Mouse (Mus musculus): ENCODE results near the gene Satb1.

The Satb1 gene

DNA sequence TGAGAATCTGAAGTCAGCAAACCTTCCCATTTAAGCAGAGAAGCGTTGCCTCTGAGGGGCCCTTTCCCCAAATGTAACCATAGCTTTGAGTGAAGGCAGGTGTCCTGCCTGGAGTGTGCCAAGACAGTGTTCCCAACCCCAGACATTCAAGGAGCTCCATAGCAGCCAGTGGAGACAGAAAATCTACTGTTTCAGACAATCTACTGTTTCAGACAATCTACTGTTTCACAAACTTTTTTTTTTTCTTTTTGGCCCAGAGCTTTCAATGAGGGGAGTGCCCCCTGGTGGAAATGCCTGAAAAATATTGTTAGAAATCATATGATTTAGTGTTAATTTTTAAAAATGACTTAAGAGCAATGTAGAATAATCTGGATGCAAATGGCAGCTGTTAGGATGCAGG is 55.3 kb downstream of the Satb1 start:
- peak; percentile 29; the same call in 1 of the 2 replicates for ATAC-seq (ENCODE audit: low TSS enrichment)

- no peak for ATAC-seq (ENCODE audit: low TSS enrichment)
Observed at GRCm38 (mm10) chr17:51775070-51775881, 57.8 kb downstream of the Satb1 start.

- ATAC-seq (ENCODE audit: low TSS enrichment) = peak; percentile 76
Observed at GRCm38 (mm10) chr17:51763600-51763999, 69.5 kb downstream of the Satb1 start.

- no peak for ATAC-seq (ENCODE audit: low TSS enrichment)
Observed at GRCm38 (mm10) chr17:51762503-51762902, 70.6 kb downstream of the Satb1 start.

- peak; percentile 28; the same call in 1 of the 2 replicates for ATAC-seq (ENCODE audit: low TSS enrichment)
Observed at GRCm38 (mm10) chr17:51760997-51761655, 72.0 kb downstream of the Satb1 start.

DNA sequence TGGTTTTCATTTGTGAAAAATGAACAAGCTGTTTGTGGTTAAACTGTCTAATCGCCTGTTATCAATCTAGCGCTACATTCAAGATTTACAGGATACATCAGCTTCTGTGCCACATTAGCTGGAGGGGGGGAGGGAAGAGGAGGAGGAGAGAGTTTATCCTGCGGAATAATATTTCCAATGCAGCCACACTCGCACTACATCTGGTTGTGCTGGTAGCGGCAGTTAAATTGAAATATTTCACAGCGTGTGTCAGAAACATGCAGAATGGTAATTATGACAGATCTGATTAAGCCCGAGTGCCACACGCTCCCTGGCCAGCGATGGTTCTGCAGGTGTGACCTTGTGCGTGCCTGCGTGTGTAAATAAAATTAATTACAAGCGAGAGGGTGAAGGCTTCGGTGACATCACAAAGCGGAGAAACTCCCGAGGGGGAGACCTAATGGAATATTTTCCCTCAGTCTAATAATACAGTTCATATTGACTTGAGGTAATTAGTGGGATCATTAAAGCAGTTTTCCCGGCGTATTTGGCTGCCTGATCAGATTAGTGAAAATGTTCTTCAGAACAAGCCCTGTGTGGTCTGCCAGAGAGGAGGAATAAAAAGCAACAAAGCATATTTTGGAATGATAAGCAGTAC is 72.7 kb downstream of the Satb1 start:
- ATAC-seq (ENCODE audit: low TSS enrichment) = no peak

DNA sequence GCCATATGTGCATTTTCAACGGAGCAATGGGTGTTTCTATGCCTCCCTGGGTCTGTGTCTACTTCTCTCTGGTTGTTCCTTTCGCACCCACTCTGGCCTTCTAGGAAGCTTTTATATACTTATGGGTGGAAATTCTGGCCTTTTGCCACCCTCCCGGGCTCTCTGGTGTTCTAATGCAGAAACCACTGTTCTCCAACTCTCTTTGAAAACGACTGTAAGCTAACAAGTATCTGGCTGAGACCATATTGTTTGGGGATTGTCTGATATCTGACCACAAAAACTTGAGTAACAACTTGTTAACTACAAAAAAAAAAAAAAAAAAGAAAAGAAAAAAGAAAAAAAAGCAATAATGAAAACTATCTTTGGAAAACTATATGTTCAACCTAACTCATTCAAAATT is 73.6 kb downstream of the Satb1 start:
- no peak for ATAC-seq (ENCODE audit: low TSS enrichment)

DNA sequence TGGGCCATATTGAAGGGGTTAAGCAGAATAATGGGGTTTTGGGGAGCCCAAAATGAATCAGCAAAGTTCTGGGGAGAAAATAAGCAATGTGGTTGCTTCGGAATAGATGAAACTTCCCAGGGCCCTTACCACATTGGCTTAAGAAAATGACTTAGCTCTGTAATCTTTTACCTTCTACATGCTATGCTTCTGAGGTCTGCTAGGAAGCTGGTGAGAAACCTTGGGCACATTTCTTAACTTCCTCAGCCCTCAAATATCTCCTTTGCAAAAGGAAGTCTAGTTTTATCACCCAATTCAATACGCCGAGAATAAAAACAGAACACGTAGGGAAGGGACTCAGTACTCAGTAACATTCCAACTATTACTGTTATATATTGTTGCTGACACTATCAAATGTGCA is 80.9 kb downstream of the Satb1 start:
- ATAC-seq (ENCODE audit: low TSS enrichment) = no peak

DNA sequence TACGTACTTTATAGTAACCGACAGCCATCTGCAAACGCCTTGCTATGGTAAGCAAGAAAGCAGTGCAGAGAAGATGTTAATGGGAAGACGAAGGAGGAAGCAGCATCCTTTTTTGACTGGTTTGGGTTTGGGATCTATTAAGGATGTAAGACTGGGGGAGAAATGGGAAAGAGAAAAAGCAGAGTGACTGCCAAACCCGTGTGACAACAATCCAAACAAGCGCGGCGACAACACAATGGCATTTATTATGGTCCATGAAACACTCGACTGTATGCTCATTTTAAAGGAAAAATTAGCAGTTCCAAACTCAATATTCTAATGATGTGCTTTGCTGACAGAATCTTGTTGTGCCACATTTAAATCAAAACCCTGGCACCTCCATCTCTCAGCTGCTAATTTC is 85.9 kb downstream of the Satb1 start:
- ATAC-seq (ENCODE audit: low TSS enrichment) = 0 out of 2 replicates have a peak, but pooled peaks have one; percentile 8

GRCm38 (mm10) chr17:51742502-51742901 is 90.6 kb downstream of the Satb1 start:
- peak; percentile 24 for ATAC-seq (ENCODE audit: low TSS enrichment)

GRCm38 (mm10) chr17:51741126-51741525 is 92.0 kb downstream of the Satb1 start:
- no peak for ATAC-seq (ENCODE audit: low TSS enrichment)

DNA sequence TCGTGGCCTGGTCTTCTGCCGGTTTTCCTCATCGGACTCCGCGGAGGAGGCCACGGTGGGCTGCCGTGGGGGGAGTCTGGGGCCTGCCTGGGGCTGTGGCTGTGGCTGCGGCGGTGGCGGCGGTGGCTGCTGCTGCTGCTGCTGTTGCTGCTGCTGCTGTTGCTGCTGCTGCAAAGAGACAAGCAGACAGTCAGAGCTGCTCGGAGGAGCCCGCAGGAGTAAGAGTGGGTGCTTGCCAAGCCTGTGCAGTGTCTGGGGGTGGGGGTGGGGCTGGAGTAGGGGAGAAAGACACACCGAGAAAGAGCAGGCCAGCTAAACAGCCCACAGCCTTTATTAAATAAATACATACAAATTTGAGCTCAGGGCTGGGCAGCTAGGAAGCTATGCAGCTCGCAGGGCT is 92.8 kb downstream of the Satb1 start:
- ATAC-seq (ENCODE audit: low TSS enrichment) = peak; percentile 64

- no peak for ATAC-seq (ENCODE audit: low TSS enrichment)
Observed at GRCm38 (mm10) chr17:51724486-51724885, 108.6 kb downstream of the Satb1 start.

GRCm38 (mm10) chr17:51695711-51696110 is 137.4 kb downstream of the Satb1 start:
- no peak for ATAC-seq (ENCODE audit: low TSS enrichment)

GRCm38 (mm10) chr17:51695271-51695670 is 137.8 kb downstream of the Satb1 start:
- ATAC-seq (ENCODE audit: low TSS enrichment) = no peak

- no peak for ATAC-seq (ENCODE audit: low TSS enrichment)
Observed at GRCm38 (mm10) chr17:51690526-51690925, 142.6 kb downstream of the Satb1 start.

- no peak for ATAC-seq (ENCODE audit: low TSS enrichment)
Observed at GRCm38 (mm10) chr17:51687226-51687625, 145.9 kb downstream of the Satb1 start.

All from frontal cortex, adult (tissue).